Mouse (Mus musculus) hindbrain, embryonic 11.5 days (tissue): ENCODE data around the gene Inpp5a. TPM values are rescaled to one million over a fixed set of nuclear protein-coding genes. Genes with fewer than 3 reads are reported as not detected.
"Not testable (repeated sequence)": the region's sequence is repeated elsewhere in the genome, so short reads cannot be mapped to it uniquely, and the experiment has no call there.

Source experiments
- ATAC-seq: fragments of 200-750 bp; cut with Nextera tagmentation; 2 replicates; pipeline ENCODE4 v1.8.0; 2017; ENCODE audit warnings: mild to moderate bottlenecking, moderate TSS enrichment, moderate library complexity; ENCODE audit not compliant: low FRiP score
- DNase-seq: peaks from one replicate; pipeline ENCODE4 v3.0.0-alpha.2; 2015; ENCODE audit warnings: low spot score
- H3K27ac ChIP-seq: fragments of 300-500 bp; sonication (generic); 2 replicates; pipeline ENCODE4 v1.5.1; 2014; ENCODE audit warnings: mild to moderate bottlenecking, low read depth, low read length
- H3K27me3 ChIP-seq: fragments of 300-500 bp; sonication (generic); 2 replicates; pipeline ENCODE4 v1.6.1; 2014; ENCODE audit warnings: mild to moderate bottlenecking, low read length, moderate library complexity, mixed read lengths; ENCODE audit not compliant: control insufficient read depth, insufficient read depth
- H3K36me3 ChIP-seq: fragments of 300-500 bp; sonication (generic); 2 replicates; pipeline ENCODE4 v1.6.1; 2014; ENCODE audit warnings: mild to moderate bottlenecking, low read length, moderate library complexity, mixed read lengths; ENCODE audit not compliant: control insufficient read depth, insufficient read depth
- H3K4me1 ChIP-seq: fragments of 300-500 bp; sonication (generic); replicated peaks from 2 replicates; pipeline ENCODE4 v1.6.1; 2014; ENCODE audit warnings: low read length, mixed read lengths; ENCODE audit not compliant: control insufficient read depth, insufficient read depth
- H3K4me2 ChIP-seq: fragments of 300-500 bp; sonication (generic); replicated peaks from 2 replicates; pipeline ENCODE4 v1.6.1; 2014; ENCODE audit warnings: mild to moderate bottlenecking, low read depth, low read length
- H3K4me3 ChIP-seq: fragments of 300-500 bp; sonication (generic); 2 replicates; pipeline ENCODE4 v1.5.1; 2014; ENCODE audit warnings: low read depth, low read length
- H3K9ac ChIP-seq: fragments of 300-500 bp; sonication (generic); 2 replicates; pipeline ENCODE4 v1.6.1; 2014; ENCODE audit warnings: low read depth, low read length
- H3K9me3 ChIP-seq: fragments of 300-500 bp; sonication (generic); 2 replicates; pipeline ENCODE4 v1.6.1; 2016; ENCODE audit warnings: low read length; ENCODE audit not compliant: control insufficient read depth
- WGBS: fragments of 180-500 bp; shearing (Covaris S2); extraction: QIAGEN DNeasy Blood & Tissue Kit; methylation state at CpG from one replicate; pipeline ENCODE4 v1.1.7; 2014; 5-methylcytosine and 5-hydroxymethylcytosine counted together
- polyA plus RNA-seq: library from polyadenylated mRNA; unstranded; fragments of >200 nt; fragmentation: Nextera tagmentation; extraction: Ambion mirVana; gene quantifications from 2 replicates; pipeline ENCODE4 v1.2.1, GENCODE M21; 2014

The Inpp5a gene
- polyA plus RNA-seq, 1 experiment from 2014 or later, result 24.1 TPM

- Histone ChIP-seq H3K4me2 (no peak overlapping the region), H3K27me3 (no peaks in the 10 kb centered on the region), H3K27ac (no peak overlapping the region), H3K36me3 (no peaks in the 10 kb centered on the region), H3K9me3 (no peaks in the 10 kb centered on the region), H3K9ac (no peak overlapping the region), H3K4me3 (no peak overlapping the region), H3K4me1 (no peaks in the 10 kb centered on the region)
- no peak for DNase-seq
- WGBS, result 95% methylated on average over 1 of the region's 1 CpGs
- ATAC-seq, result no peak
Measured at GRCm38 (mm10) chr7:139418371-139418770, 29.5 kb downstream of the Inpp5a start.

DNA sequence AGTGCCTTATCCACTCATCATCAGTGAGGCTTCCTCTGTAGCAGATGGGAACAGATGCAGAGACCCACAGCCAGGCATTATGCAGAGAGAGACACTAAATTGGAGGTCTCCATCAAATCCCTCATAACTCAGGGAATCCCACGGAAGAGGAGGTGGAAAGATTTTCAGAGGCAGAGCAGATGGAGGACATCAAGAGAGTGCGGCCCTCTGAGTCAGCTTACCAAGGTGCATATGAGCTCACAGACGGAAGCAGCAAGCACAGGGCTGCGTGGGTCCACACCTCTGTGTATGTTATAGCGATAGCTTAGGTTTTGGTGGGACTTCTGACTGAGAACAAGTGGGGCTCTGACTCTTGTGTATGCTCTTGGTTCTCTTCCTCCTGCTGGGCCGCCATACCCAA lies 33.9 kb downstream of the Inpp5a start:
- DNase-seq (no peak), ATAC-seq (no peak)
- no peaks in the 10 kb centered on the region for H3K27me3 ChIP-seq
- H3K4me1 ChIP-seq, result no peaks in the 10 kb centered on the region
- H3K4me2 ChIP-seq, result no peak overlapping the region
- H3K9ac ChIP-seq, result no peak overlapping the region
- H3K4me3 ChIP-seq, result no peak overlapping the region
- H3K36me3 ChIP-seq, result no peaks in the 10 kb centered on the region
- H3K9me3 ChIP-seq, result no peaks in the 10 kb centered on the region
- WGBS, result 92% methylated on average over 6 of the region's 6 CpGs
- H3K27ac ChIP-seq, result no peak overlapping the region

- 92% methylated on average over 5 of the region's 5 CpGs for WGBS
- DNase-seq, result no peak
- no peaks in the 10 kb centered on the region for H3K9me3 ChIP-seq
Measured at GRCm38 (mm10) chr7:139434095-139434830, 45.4 kb downstream of the Inpp5a start.

DNA sequence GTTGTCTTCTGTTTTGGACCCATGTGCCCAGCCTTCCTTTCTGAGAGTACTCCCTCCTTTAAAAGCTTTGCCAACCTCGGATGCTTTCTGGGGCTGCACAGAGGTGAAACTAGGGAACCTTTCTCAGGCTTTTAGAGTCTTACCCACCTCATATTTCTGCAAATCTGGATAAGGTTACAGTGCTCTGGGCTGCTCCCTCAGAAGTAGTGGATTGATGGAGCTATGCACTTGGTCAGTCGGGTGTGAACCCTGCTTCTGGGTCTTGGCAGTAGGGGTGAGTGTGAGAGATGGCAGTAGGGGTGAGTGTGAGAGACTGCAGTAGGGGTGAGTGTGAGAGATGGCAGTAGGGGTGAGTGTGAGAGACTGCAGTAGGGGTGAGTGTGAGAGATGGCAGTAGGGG lies 46.0 kb downstream of the Inpp5a start:
- H3K9me3 ChIP-seq, H3K36me3 ChIP-seq, H3K9ac ChIP-seq, H3K4me1 ChIP-seq, DNase-seq, H3K27ac ChIP-seq, H3K27me3 ChIP-seq, H3K4me2 ChIP-seq, H3K4me3 ChIP-seq, ATAC-seq: not testable (repeated sequence)
- 89% methylated on average over 2 of the region's 2 CpGs for WGBS

More at GRCm38 (mm10) chr7:139434095-139434830, 45.4 kb downstream of the Inpp5a start:
- ATAC-seq, result no peak
- Histone ChIP-seq H3K9ac (no peak overlapping the region), H3K4me1 (no peaks in the 10 kb centered on the region), H3K27ac (no peak overlapping the region), H3K4me2 (no peak overlapping the region), H3K36me3 (no peaks in the 10 kb centered on the region), H3K27me3 (no peaks in the 10 kb centered on the region), H3K4me3 (no peak overlapping the region)

DNA sequence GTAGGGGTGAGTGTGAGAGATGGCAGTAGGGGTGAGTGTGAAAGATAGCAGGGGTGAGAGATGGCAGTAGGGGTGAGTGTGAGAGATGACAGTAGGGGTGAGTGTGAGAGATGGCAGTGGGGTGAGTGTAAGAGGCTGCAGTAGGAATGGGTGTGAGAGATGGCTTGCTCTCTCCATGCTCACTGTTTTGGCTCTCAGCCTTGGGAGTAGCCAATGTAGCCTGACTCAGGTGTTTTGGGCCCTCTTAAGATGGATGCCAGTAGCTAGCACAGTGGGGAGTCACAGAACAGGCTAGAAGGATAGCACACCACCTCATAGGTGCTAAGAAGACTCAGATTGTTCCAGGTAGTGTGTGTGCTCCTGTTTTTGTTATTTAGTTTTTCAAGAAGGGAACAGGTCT lies 46.8 kb downstream of the Inpp5a start:
- no peak overlapping the region for H3K4me3 ChIP-seq
- no peaks in the 10 kb centered on the region for H3K27me3 ChIP-seq
- H3K36me3 ChIP-seq, result no peaks in the 10 kb centered on the region
- H3K9ac ChIP-seq, result no peak overlapping the region
- no peaks in the 10 kb centered on the region for H3K4me1 ChIP-seq
- DNase-seq (no peak), ATAC-seq (no peak)
- H3K4me2 ChIP-seq, result no peak overlapping the region
- H3K9me3 ChIP-seq, result no peaks in the 10 kb centered on the region
- H3K27ac ChIP-seq, result no peak overlapping the region

DNA sequence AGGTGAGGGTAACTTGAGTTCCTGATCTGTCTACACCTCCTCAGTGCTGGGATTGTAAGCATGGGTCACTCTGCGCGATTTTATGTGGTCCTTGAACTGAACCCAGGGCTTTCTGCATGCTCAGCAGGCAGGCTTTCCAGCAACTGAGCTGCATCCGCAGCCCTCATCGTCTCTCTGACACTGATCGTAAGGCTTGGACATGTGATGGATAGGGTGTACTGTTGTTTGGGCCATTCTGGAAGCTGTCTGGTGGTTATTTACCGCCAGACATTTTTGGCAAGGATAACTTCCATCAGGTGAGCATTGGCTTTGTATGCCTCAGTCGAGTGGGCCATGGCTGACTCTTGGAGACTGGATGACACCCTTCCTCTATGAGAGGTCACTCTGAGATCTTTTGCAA lies 48.0 kb downstream of the Inpp5a start:
- H3K4me1 ChIP-seq, result no peaks in the 10 kb centered on the region
- DNase-seq (no peak), ATAC-seq (no peak)
- no peak overlapping the region for H3K27ac ChIP-seq
- no peaks in the 10 kb centered on the region for H3K27me3 ChIP-seq
- no peak overlapping the region for H3K9ac ChIP-seq
- H3K4me3 ChIP-seq, result no peak overlapping the region
- H3K36me3 ChIP-seq, result no peaks in the 10 kb centered on the region
- no peaks in the 10 kb centered on the region for H3K9me3 ChIP-seq
- 87% methylated on average over 7 of the region's 7 CpGs for WGBS
- no peak overlapping the region for H3K4me2 ChIP-seq

- Histone ChIP-seq H3K9me3 (no peaks in the 10 kb centered on the region), H3K36me3 (no peaks in the 10 kb centered on the region), H3K4me2 (no peak overlapping the region), H3K4me3 (no peak overlapping the region), H3K9ac (no peak overlapping the region), H3K27ac (no peak overlapping the region), H3K4me1 (no peaks in the 10 kb centered on the region), H3K27me3 (no peaks in the 10 kb centered on the region)
- no peak for DNase-seq
- WGBS, result 62% methylated on average over 5 of the region's 5 CpGs
- ATAC-seq, result no peak
Measured at GRCm38 (mm10) chr7:139437471-139437870, 48.6 kb downstream of the Inpp5a start.

GRCm38 (mm10) chr7:139437926-139438600 lies 49.2 kb downstream of the Inpp5a start:
- Histone ChIP-seq H3K36me3 (no peaks in the 10 kb centered on the region), H3K4me3 (no peak overlapping the region), H3K9me3 (no peaks in the 10 kb centered on the region), H3K4me2 (no peak overlapping the region), H3K9ac (no peak overlapping the region), H3K27me3 (no peaks in the 10 kb centered on the region), H3K27ac (no peak overlapping the region), H3K4me1 (no peaks in the 10 kb centered on the region)
- WGBS, result 58% methylated on average over 9 of the region's 9 CpGs
- no peak for DNase-seq
- ATAC-seq, result no peak

DNA sequence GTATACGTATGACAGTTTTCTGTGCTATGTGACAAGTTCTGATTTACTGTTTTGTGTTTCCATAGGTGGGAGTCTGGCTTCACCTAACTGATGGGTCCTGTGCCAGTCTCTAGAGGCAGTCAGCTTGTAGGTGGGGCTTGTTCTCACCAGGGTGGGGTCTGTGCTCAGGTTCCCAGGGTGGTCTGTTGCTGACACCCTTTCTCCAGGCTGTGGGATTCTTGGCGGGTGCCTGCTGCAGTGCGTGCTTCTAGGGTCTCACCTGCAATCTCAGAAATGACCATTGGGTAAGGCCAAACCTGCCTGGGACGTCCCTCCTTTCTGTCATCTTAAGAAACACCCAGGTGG lies 49.7 kb downstream of the Inpp5a start:
- Histone ChIP-seq H3K36me3 (no peaks in the 10 kb centered on the region), H3K4me2 (no peak overlapping the region), H3K27ac (no peak overlapping the region), H3K9me3 (no peaks in the 10 kb centered on the region), H3K9ac (no peak overlapping the region), H3K27me3 (no peaks in the 10 kb centered on the region), H3K4me1 (no peaks in the 10 kb centered on the region), H3K4me3 (no peak overlapping the region)
- DNase-seq (no peak), ATAC-seq (no peak)
- 83% methylated on average over 4 of the region's 4 CpGs for WGBS
